Mouse (Mus musculus) Patski (cell line): ENCODE results near the gene Vps37b. TPM values are rescaled to one million over a fixed set of nuclear protein-coding genes. Genes with fewer than 3 reads are reported as not detected.
A peak's percentile ranks its signal among the peaks of the same experiment; 100 is the strongest.

ENCODE experiments used
- ATAC-seq: fragments of 100-300 bp; one replicate; pipeline ENCODE4 v1.8.0; 2021
- CTCF ChIA-PET: fragments of 350-600 bp; sonication (Branson Sonifier 250); formaldehyde crosslinking; loops from one replicate; lab custom pipeline; 2022; ENCODE audit warnings: inconsistent platforms; lab: Charles Lee
- POLR2A ChIA-PET: fragments of 350-600 bp; sonication (Branson Sonifier 250); formaldehyde crosslinking; loops from one replicate; lab custom pipeline; 2022; ENCODE audit warnings: antibody characterized with exemption, inconsistent platforms; lab: Charles Lee
- DNase-seq: peaks from one replicate; pipeline ENCODE4 v3.0.0-alpha.2; 2011; ENCODE audit warnings: low read depth, low spot score
- H3K27me3 ChIP-seq: fragments of 371-371 bp; one replicate; pipeline ENCODE4 v1.5.1; 2021
- CTCF ChIP-seq: fragments of 100-300 bp; IDR thresholded peaks from one replicate; pipeline ENCODE4 v1.5.1; 2021
- in situ Hi-C: fragments of 300-500 bp; cut with MboI; formaldehyde crosslinking; loops from 3 replicates; pipeline ENCODE4 v1.11.1; 2018; ENCODE audit warnings: low pct_unique_long_range_greater_than_20kb, mixed read lengths
- polyA plus RNA-seq: library from polyadenylated mRNA; unstranded; gene quantifications from one replicate; pipeline ENCODE4 v1.2.3, GENCODE M21; 2021

The Vps37b gene
- 25.5 TPM for polyA plus RNA-seq

GRCm38 (mm10) chr5:124032001-124032508 lies at the start of gene Vps37b:
Gene Vps37b, minus strand, starts transcription at chr5:124032270.
- in situ Hi-C loops, result no loop called here
- no peak for DNase-seq
- POLR2A ChIA-PET, result interaction anchor here (0.7 to 1.6 kb wide), 3 partner anchors 15 to 40 kb away, joined by 4 to 5 read pairs (median 4); no protein-coding TSS in a partner anchor
- ATAC-seq, result peak; percentile 46
- no peaks in the 10 kb centered on the region for H3K27me3 ChIP-seq
- CTCF ChIA-PET, result interaction anchor here (1.0 to 1.4 kb wide), 3 partner anchors 19 to 32 kb away, joined by 3 to 4 read pairs (median 3); no protein-coding TSS in a partner anchor
- no peak for TF ChIP-seq CTCF

GRCm38 (mm10) chr5:124079880-124080279 lies 47.8 kb upstream of the Vps37b start:
- no peak for DNase-seq
- ChIA-PET POLR2A (no interaction called here), CTCF (interaction anchor here (1.5 to 3.3 kb wide), 2 partner anchors 9 to 79 kb away, joined by 4 to 16 read pairs; no protein-coding TSS in a partner anchor)
- no peak for TF ChIP-seq CTCF
- ATAC-seq, result no peak
- in situ Hi-C loops, result loop anchor here (5.0 to 25.0 kb wide), 2 partner anchors 78 to 118 kb away; partner anchors contain the start of gene Hip1r
- H3K27me3 ChIP-seq, result no peaks in the 10 kb centered on the region

GRCm38 (mm10) chr5:124078794-124079416 lies 46.8 kb upstream of the Vps37b start:
- H3K27me3 ChIP-seq, result no peaks in the 10 kb centered on the region
- ChIA-PET CTCF (interaction anchor here (3.3 kb wide), 1 partner anchor 78 kb away, joined by 16 read pairs; no protein-coding TSS in a partner anchor), POLR2A (no interaction called here)
- no peak for DNase-seq
- no peak for TF ChIP-seq CTCF
- no peak for ATAC-seq
- in situ Hi-C loops, result loop anchor here (25.0 kb wide), 1 partner anchor 117 kb away; the partner anchor contains the start of gene Hip1r

GRCm38 (mm10) chr5:124077856-124078460 lies 45.9 kb upstream of the Vps37b start:
- no peaks in the 10 kb centered on the region for H3K27me3 ChIP-seq
- ATAC-seq (no peak), DNase-seq (no peak)
- in situ Hi-C loops, result loop anchor here (25.0 kb wide), 1 partner anchor 116 kb away; the partner anchor contains the start of gene Hip1r
- TF ChIP-seq CTCF, result no peak
- ChIA-PET CTCF (interaction anchor here (3.3 kb wide), 1 partner anchor 77 kb away, joined by 16 read pairs; no protein-coding TSS in a partner anchor), POLR2A (interaction anchor here (0.5 to 1.4 kb wide), 2 partner anchors 75 to 147 kb away, joined by 3 to 4 read pairs; no protein-coding TSS in a partner anchor)

- in situ Hi-C loops, result loop anchor here (25.0 kb wide), 1 partner anchor 115 kb away; the partner anchor contains the start of gene Hip1r
- no peak for ATAC-seq
- ChIA-PET POLR2A (interaction anchor here (1.4 kb wide), 1 partner anchor 75 kb away, joined by 4 read pairs; no protein-coding TSS in a partner anchor), CTCF (no interaction called here)
- TF ChIP-seq CTCF, result no peak
- DNase-seq, result no peak
- no peaks in the 10 kb centered on the region for H3K27me3 ChIP-seq
Measured at GRCm38 (mm10) chr5:124077241-124077640, 45.2 kb upstream of the Vps37b start.

- H3K27me3 ChIP-seq, result no peaks in the 10 kb centered on the region
- DNase-seq (no peak), ATAC-seq (no peak)
- POLR2A ChIA-PET, result interaction anchor here (1.4 kb wide), 1 partner anchor 74 kb away, joined by 4 read pairs; no protein-coding TSS in a partner anchor
- CTCF ChIA-PET, result interaction anchor here (0.7 to 1.5 kb wide), 2 partner anchors 76 to 128 kb away, joined by 3 to 4 read pairs; no protein-coding TSS in a partner anchor
- in situ Hi-C loops, result loop anchor here (25.0 kb wide), 1 partner anchor 114 kb away; the partner anchor contains the start of gene Hip1r
- no peak for TF ChIP-seq CTCF
Measured at GRCm38 (mm10) chr5:124076559-124076958, 44.5 kb upstream of the Vps37b start.

- ATAC-seq (no peak), DNase-seq (no peak)
- no peaks in the 10 kb centered on the region for H3K27me3 ChIP-seq
- ChIA-PET POLR2A (interaction anchor here (1.5 kb wide), 1 partner anchor 28 kb away, joined by 3 read pairs; no protein-coding TSS in a partner anchor), CTCF (interaction anchor here (1.5 kb wide), 1 partner anchor 127 kb away, joined by 4 read pairs; no protein-coding TSS in a partner anchor)
- in situ Hi-C loops, result loop anchor here (25.0 kb wide), 1 partner anchor 113 kb away; the partner anchor contains the start of gene Hip1r
- no peak for TF ChIP-seq CTCF
Measured at GRCm38 (mm10) chr5:124075716-124076115, 43.6 kb upstream of the Vps37b start.

- ATAC-seq (no peak), DNase-seq (no peak)
- CTCF ChIA-PET, result interaction anchor here (1.3 to 2.6 kb wide), 5 partner anchors 8 to 73 kb away, joined by 3 to 7 read pairs (median 3); no protein-coding TSS in a partner anchor
- in situ Hi-C loops, result loop anchor here (25.0 kb wide), 1 partner anchor 113 kb away; the partner anchor contains the start of gene Hip1r
- TF ChIP-seq CTCF, result no peak
- H3K27me3 ChIP-seq, result no peaks in the 10 kb centered on the region
- POLR2A ChIA-PET, result interaction anchor here (1.5 to 1.6 kb wide), 2 partner anchors 28 to 68 kb away, joined by 3 to 4 read pairs; no protein-coding TSS in a partner anchor
Measured at GRCm38 (mm10) chr5:124074845-124075307, 42.8 kb upstream of the Vps37b start.

GRCm38 (mm10) chr5:124073682-124074081 lies 41.6 kb upstream of the Vps37b start:
- POLR2A ChIA-PET, result interaction anchor here (0.6 to 1.6 kb wide), 2 partner anchors 67 to 100 kb away, joined by 3 to 4 read pairs; no protein-coding TSS in a partner anchor
- ATAC-seq (no peak), DNase-seq (no peak)
- TF ChIP-seq CTCF, result no peak
- H3K27me3 ChIP-seq, result no peaks in the 10 kb centered on the region
- in situ Hi-C loops, result no loop called here
- CTCF ChIA-PET, result interaction anchor here (1.0 to 2.6 kb wide), 9 partner anchors 9 to 79 kb away, joined by 3 to 8 read pairs (median 3); no protein-coding TSS in a partner anchor
